Mouse (Mus musculus): ENCODE measurements at regions not wholly inside any gene's neighbourhood (a gene's known extent, or its start where the extent isn't known, plus 50 kb on each side); places are given as distances from the start of the nearest gene placed in this dataset.

DNA sequence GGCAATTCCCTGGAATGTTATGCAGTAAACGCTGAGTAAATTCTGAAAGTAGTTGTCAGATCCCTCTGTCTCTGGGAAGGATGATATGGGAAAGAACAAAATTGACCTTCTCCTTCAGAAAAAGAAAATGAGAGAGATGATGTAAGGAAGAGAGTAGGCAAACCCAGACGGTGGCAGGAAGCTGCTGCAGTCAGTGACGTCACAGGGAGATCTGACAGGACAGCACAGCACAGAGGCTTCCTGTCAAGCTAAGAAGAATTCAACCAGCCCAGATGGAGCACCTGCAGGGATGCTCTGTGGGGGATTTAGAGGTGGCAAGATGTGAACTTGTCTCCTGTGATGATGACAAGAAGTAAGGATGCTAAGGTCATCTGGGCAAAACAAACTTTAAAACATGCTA, 107.7 kb upstream of the Cox10 start:
- ATAC-seq (ENCODE audit: insufficient read depth, low FRiP score, low TSS enrichment) (no peak), DNase-seq (ENCODE audit: low spot score) (no peak)
- 54% methylated on average over 3 of the region's 3 CpGs for WGBS
- Histone ChIP-seq H3K4me2 (ENCODE audit: low read depth) (no peak overlapping the region), H3K4me3 (ENCODE audit: low read depth, low read length) (no peak overlapping the region), H3K4me1 (ENCODE audit: control insufficient read depth, insufficient read depth, low read length) (no peaks in the 10 kb centered on the region), H3K27me3 (ENCODE audit: control insufficient read depth, insufficient read depth, low read length) (no peaks in the 10 kb centered on the region), H3K36me3 (ENCODE audit: control insufficient read depth, insufficient read depth, low read length) (no peaks in the 10 kb centered on the region), H3K9me3 (ENCODE audit: control insufficient read depth, low read length) (no peaks in the 10 kb centered on the region), H3K9ac (ENCODE audit: low read length) (no peak overlapping the region), H3K27ac (ENCODE audit: low read depth, low read length) (no peak overlapping the region)

DNA sequence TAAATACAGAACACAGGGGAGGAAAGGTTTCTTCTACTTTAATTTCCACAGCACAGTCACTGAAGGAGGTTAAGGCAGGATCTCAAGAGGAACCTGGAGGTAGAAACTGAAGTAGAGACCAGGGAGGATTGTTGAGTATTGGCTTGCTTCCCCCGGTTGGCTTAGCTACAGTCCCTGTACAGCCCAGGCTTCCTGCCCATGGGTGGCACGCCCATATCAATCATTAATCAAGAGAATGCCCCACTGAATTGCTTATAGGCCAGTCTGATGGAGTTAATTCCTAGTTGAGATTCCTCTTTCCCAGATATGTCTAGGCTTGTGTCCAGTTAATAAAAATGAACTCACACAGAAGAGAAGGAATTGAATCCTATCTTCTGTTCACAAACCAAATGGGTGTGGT, 107.3 kb upstream of the Cox10 start:
- DNase-seq (ENCODE audit: low spot score) = no peak
- Histone ChIP-seq H3K4me1 (ENCODE audit: control insufficient read depth, insufficient read depth, low read length) (no peaks in the 10 kb centered on the region), H3K9ac (ENCODE audit: low read length) (no peak overlapping the region), H3K9me3 (ENCODE audit: control insufficient read depth, low read length) (no peaks in the 10 kb centered on the region), H3K4me2 (ENCODE audit: low read depth) (no peak overlapping the region), H3K27me3 (ENCODE audit: control insufficient read depth, insufficient read depth, low read length) (no peaks in the 10 kb centered on the region), H3K4me3 (ENCODE audit: low read depth, low read length) (no peak overlapping the region), H3K27ac (ENCODE audit: low read depth, low read length) (no peak overlapping the region), H3K36me3 (ENCODE audit: control insufficient read depth, insufficient read depth, low read length) (no peaks in the 10 kb centered on the region)
- no peak for ATAC-seq (ENCODE audit: insufficient read depth, low FRiP score, low TSS enrichment)
- WGBS = 82% methylated on average over 2 of the region's 2 CpGs

DNA sequence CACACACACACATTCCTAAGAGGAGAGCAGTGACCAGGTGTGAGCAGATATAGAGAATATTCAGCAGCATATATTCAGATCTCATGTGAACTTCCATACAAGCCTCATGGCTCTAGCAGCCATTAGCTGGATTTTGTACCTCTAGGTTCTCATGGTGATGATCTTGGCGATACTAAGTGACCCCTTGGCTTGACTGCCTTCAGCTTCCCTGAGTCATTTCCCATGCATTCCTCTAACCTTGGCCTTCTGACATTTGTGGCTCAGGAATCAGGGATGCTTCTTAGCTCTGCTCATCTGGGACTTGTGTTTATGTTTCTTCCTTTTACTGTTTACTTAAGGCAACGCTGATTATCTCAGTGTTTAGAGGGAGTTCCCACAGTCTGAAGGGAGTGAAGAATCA, 100.8 kb upstream of the Cox10 start:
- no peak overlapping the region for H3K4me2 ChIP-seq (ENCODE audit: low read depth)
- no peak for ATAC-seq (ENCODE audit: insufficient read depth, low FRiP score, low TSS enrichment)
- no peak for DNase-seq (ENCODE audit: low spot score)
- no peaks in the 10 kb centered on the region for H3K9me3 ChIP-seq (ENCODE audit: control insufficient read depth, low read length)
- no peaks in the 10 kb centered on the region for H3K4me1 ChIP-seq (ENCODE audit: control insufficient read depth, insufficient read depth, low read length)
- 44% methylated on average over 2 of the region's 2 CpGs for WGBS
- H3K4me3 ChIP-seq (ENCODE audit: low read depth, low read length) = no peak overlapping the region
- H3K27me3 ChIP-seq (ENCODE audit: control insufficient read depth, insufficient read depth, low read length) = no peaks in the 10 kb centered on the region
- H3K27ac ChIP-seq (ENCODE audit: low read depth, low read length) = no peak overlapping the region
- no peak overlapping the region for H3K9ac ChIP-seq (ENCODE audit: low read length)
- H3K36me3 ChIP-seq (ENCODE audit: control insufficient read depth, insufficient read depth, low read length) = no peaks in the 10 kb centered on the region

DNA sequence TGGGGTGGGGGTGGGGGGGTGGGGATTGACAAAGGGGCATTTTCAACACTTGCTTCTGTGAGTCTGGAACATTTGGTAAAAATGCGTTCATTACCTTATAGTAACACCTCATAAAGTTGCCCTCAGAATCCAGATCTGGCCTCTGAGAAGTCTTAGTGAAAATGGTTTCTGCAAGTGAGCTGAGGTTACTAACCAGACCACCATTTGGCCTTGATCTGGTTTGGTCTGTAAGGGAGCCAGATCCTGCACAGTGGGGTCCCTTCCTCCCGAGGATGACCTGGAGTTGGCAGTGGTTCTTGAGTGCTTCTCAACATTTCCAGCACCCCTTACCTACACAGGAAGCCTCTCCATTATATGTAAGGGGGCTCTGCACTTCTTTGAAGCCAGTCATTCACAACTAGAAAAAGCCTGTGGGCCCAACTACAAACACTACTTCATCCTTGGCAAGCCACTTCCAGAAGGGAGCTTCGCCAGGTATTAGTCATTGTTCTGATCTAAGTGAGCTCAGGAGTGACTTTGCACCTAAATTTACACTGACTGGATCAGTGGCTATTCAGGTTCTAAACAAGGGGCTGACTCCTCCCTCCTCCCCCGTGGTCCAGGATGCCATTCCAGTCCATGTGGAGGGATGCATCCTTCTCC, 94.3 kb upstream of the Cox10 start:
- H3K27ac ChIP-seq (ENCODE audit: low read depth, low read length) = no peak overlapping the region
- H3K36me3 ChIP-seq (ENCODE audit: control insufficient read depth, insufficient read depth, low read length) = no peaks in the 10 kb centered on the region
- no peak for DNase-seq (ENCODE audit: low spot score)
- H3K9me3 ChIP-seq (ENCODE audit: control insufficient read depth, low read length) = no peaks in the 10 kb centered on the region
- H3K4me1 ChIP-seq (ENCODE audit: control insufficient read depth, insufficient read depth, low read length) = no peaks in the 10 kb centered on the region
- no peak overlapping the region for H3K4me3 ChIP-seq (ENCODE audit: low read depth, low read length)
- ATAC-seq (ENCODE audit: insufficient read depth, low FRiP score, low TSS enrichment) = no peak
- no peaks in the 10 kb centered on the region for H3K27me3 ChIP-seq (ENCODE audit: control insufficient read depth, insufficient read depth, low read length)
- no peak overlapping the region for H3K4me2 ChIP-seq (ENCODE audit: low read depth)
- WGBS = 58% methylated on average over 4 of the region's 4 CpGs
- H3K9ac ChIP-seq (ENCODE audit: low read length) = no peak overlapping the region

DNA sequence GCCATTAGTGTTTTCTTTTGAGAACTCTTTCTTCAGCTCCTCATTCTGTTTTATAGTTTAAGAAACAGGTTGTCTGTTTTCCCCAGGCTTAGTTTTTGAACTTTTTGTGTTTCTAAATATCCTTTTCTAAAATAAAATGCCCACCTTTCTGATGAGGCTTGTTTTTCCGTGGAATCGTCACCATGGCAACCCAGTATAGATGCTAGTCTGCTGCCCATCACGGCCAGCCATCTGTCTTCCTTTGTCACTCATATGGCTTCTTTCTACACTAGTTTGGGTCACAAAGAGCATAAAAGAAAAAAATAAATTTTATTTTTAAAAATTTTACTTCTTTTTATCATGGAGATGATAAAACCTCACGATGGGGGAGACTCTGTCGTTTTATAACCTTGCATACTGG, 93.7 kb upstream of the Cox10 start:
- Histone ChIP-seq H3K27ac (ENCODE audit: low read depth, low read length) (no peak overlapping the region), H3K27me3 (ENCODE audit: control insufficient read depth, insufficient read depth, low read length) (no peaks in the 10 kb centered on the region), H3K36me3 (ENCODE audit: control insufficient read depth, insufficient read depth, low read length) (no peaks in the 10 kb centered on the region), H3K9ac (ENCODE audit: low read length) (no peak overlapping the region), H3K4me1 (ENCODE audit: control insufficient read depth, insufficient read depth, low read length) (no peaks in the 10 kb centered on the region), H3K4me2 (ENCODE audit: low read depth) (no peak overlapping the region), H3K9me3 (ENCODE audit: control insufficient read depth, low read length) (no peaks in the 10 kb centered on the region), H3K4me3 (ENCODE audit: low read depth, low read length) (no peak overlapping the region)
- ATAC-seq (ENCODE audit: insufficient read depth, low FRiP score, low TSS enrichment) (no peak), DNase-seq (ENCODE audit: low spot score) (no peak)
- 67% methylated on average over 5 of the region's 5 CpGs for WGBS

DNA sequence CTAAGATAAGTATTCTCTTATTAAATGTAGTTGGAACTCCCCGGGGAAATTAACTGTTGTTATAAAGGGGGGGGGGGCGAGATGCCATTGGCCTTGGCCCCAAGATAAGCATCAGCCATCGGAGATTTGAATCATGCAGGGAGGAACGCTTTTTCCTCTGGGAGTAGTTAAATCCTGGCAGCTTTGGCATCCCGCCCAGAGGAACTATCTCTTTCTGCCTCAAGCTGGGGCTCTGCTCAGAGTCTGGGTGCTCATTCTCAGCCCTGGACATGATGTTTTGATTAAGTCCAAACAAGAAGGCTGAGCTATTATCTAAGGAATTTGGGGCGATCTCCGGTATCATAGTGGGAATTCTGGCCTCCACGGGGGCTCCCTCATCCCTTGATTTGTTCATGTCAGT, 89.4 kb upstream of the Cox10 start:
- Histone ChIP-seq H3K27me3 (ENCODE audit: control insufficient read depth, insufficient read depth, low read length) (no peaks in the 10 kb centered on the region), H3K36me3 (ENCODE audit: control insufficient read depth, insufficient read depth, low read length) (no peaks in the 10 kb centered on the region), H3K9ac (ENCODE audit: low read length) (no peak overlapping the region), H3K4me2 (ENCODE audit: low read depth) (no peak overlapping the region), H3K4me1 (ENCODE audit: control insufficient read depth, insufficient read depth, low read length) (no peaks in the 10 kb centered on the region), H3K4me3 (ENCODE audit: low read depth, low read length) (no peak overlapping the region), H3K9me3 (ENCODE audit: control insufficient read depth, low read length) (no peaks in the 10 kb centered on the region), H3K27ac (ENCODE audit: low read depth, low read length) (no peak overlapping the region)
- 67% methylated on average over 8 of the region's 8 CpGs for WGBS
- no peak for ATAC-seq (ENCODE audit: insufficient read depth, low FRiP score, low TSS enrichment)
- DNase-seq (ENCODE audit: low spot score) = no peak

DNA sequence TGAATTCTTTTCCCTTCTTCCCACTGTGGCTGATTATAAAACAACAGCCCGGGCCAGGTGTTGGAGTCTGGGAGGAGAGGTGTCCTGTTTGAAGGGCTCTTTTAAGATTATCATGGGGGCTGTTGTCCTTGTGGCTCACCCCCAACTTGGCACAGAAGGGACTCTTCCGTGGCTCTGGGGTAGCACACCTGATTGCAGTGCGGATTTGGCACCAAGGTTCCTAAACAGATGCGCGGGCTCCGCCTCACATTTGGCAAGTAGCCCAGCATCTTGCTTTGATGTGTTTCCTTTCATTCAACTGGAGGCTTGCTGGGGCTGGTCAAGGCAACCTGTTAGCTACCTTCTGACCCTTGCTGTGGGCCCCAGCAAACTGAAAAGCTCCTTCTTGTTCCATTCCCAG, 85.5 kb upstream of the Cox10 start:
- Histone ChIP-seq H3K4me2 (ENCODE audit: low read depth) (no peak overlapping the region), H3K4me3 (ENCODE audit: low read depth, low read length) (no peak overlapping the region), H3K9ac (ENCODE audit: low read length) (no peak overlapping the region), H3K36me3 (ENCODE audit: control insufficient read depth, insufficient read depth, low read length) (no peaks in the 10 kb centered on the region), H3K27me3 (ENCODE audit: control insufficient read depth, insufficient read depth, low read length) (no peaks in the 10 kb centered on the region), H3K27ac (ENCODE audit: low read depth, low read length) (no peak overlapping the region), H3K9me3 (ENCODE audit: control insufficient read depth, low read length) (no peaks in the 10 kb centered on the region), H3K4me1 (ENCODE audit: control insufficient read depth, insufficient read depth, low read length) (no peaks in the 10 kb centered on the region)
- DNase-seq (ENCODE audit: low spot score) (no peak), ATAC-seq (ENCODE audit: insufficient read depth, low FRiP score, low TSS enrichment) (no peak)
- 75% methylated on average over 6 of the region's 6 CpGs for WGBS

DNA sequence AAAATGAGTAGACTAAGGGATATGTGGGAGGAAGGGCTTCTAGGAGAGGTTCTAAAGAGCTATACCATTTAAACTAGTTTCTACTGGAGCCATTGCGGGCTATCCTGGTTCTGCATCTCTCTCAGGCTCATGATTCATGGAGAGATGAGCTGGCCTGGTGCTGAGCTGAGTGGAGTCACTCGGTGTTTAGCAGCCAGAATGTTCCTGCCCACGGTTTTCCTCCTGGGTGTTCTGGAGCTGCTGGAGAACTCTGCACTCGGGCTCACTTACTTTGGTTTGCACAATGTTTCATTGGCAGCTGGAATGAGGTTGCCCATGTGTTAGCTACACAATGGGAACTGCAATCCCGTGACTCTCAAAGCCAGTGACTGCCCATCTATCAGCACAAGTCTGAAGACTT, 79.0 kb upstream of the Cox10 start:
- Histone ChIP-seq H3K4me3 (ENCODE audit: low read depth, low read length) (no peak overlapping the region), H3K27me3 (ENCODE audit: control insufficient read depth, insufficient read depth, low read length) (no peaks in the 10 kb centered on the region), H3K4me2 (ENCODE audit: low read depth) (no peak overlapping the region), H3K4me1 (ENCODE audit: control insufficient read depth, insufficient read depth, low read length) (no peaks in the 10 kb centered on the region), H3K36me3 (ENCODE audit: control insufficient read depth, insufficient read depth, low read length) (no peaks in the 10 kb centered on the region), H3K27ac (ENCODE audit: low read depth, low read length) (no peak overlapping the region), H3K9ac (ENCODE audit: low read length) (no peak overlapping the region), H3K9me3 (ENCODE audit: control insufficient read depth, low read length) (no peaks in the 10 kb centered on the region)
- WGBS = 85% methylated on average over 5 of the region's 5 CpGs
- ATAC-seq (ENCODE audit: insufficient read depth, low FRiP score, low TSS enrichment) = no peak
- DNase-seq (ENCODE audit: low spot score) = no peak

DNA sequence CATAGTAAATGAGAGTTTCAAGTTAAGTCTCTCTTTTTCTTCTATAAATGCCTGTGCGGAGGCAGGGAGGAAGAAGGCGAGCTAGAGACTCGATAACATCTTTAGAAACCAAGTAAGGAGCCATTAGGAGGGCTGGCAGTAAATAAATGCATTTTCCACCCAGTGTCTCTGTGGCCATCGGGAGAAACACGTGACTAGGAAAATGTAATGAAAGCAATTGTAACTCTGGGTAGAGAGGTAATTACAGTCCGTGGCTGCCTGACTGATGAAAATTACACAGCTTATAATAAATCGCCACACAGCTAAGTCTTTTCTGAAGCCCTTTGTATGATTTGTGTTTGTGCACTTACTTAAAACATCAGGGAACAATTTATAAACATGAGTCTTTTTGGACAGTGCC, 77.4 kb upstream of the Cox10 start:
- WGBS = 77% methylated on average over 7 of the region's 7 CpGs
- Histone ChIP-seq H3K27ac (ENCODE audit: low read depth, low read length) (no peak overlapping the region), H3K27me3 (ENCODE audit: control insufficient read depth, insufficient read depth, low read length) (no peaks in the 10 kb centered on the region), H3K9me3 (ENCODE audit: control insufficient read depth, low read length) (no peaks in the 10 kb centered on the region), H3K4me3 (ENCODE audit: low read depth, low read length) (no peak overlapping the region), H3K4me2 (ENCODE audit: low read depth) (no peak overlapping the region), H3K4me1 (ENCODE audit: control insufficient read depth, insufficient read depth, low read length) (no peaks in the 10 kb centered on the region), H3K9ac (ENCODE audit: low read length) (no peak overlapping the region), H3K36me3 (ENCODE audit: control insufficient read depth, insufficient read depth, low read length) (no peaks in the 10 kb centered on the region)
- DNase-seq (ENCODE audit: low spot score) (no peak), ATAC-seq (ENCODE audit: insufficient read depth, low FRiP score, low TSS enrichment) (no peak)
